Mouse (Mus musculus) left cerebral cortex, postnatal 10 days (tissue): ENCODE data around the gene Trdmt1. TPM values are rescaled to one million over a fixed set of nuclear protein-coding genes. Genes with fewer than 3 reads are reported as not detected.
A peak's percentile ranks its signal among the peaks of the same experiment; 100 is the strongest.

Experiments used
- DNase-seq, 2 experiments: peaks; one replicate each; pipeline ENCODE4 v3.0.0; 2021 to 2022; ENCODE audit warnings: low spot score in 2 of 2, mixed read lengths in 1 of 2; ENCODE audit errors: extremely low spot score in 1 of 2
- intact Hi-C: fragments of 180-260 bp; cut with DNase I; formaldehyde crosslinking; loops from one replicate; pipeline ENCODE4 v1.15.1; 2025
- total RNA-seq, 2 experiments: library from RNA; stranded (reverse); gene quantifications; 2 replicates each; pipeline ENCODE4 v1.2.3; 2021

Gene Trdmt1
- total RNA-seq, 2 experiments from 2014 or later: 6.5 to 6.6 TPM

DNA sequence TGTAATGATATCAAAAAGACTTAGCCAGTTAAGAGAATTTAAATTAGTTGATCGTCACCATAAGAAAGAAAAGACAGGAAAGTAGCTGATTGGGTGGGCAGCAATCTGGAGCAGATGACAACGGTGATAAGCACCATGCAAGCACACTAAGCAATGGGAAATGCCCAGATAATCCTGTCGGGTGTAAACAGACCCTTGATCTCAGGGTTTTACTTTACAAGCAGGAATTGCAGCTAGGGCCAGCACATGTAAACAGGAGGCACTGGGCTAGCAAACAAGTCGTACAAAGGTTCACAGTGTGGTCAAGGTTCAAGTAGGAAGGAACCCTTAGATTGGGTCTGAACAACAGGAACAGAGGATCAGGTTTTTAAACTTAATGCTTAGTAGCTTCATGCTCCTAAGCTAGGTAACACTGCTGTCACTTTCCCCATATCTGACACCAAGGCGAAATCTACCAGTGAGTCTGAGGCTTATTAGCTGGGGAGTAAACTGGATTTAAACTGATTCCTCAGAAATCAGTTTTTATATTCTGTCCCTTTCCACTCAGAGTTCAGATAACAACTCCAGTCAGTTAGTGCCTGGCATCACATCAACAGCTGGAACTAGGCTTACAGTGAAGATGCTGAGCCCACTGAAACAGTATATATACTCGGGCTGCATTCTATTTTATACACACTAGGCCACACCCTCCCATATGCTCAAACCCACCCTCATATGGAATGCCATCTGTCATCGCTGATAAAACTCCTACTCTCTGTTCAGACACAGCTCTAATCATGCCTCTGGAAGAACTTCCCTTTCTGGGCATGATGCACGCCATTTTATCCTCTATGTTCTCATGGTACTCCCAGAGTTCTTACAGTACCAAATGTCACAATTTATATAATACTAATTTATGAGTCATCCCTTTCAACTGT, 20.7 kb downstream of the Trdmt1 start:
- DNase-seq: peak in 1 of 2 experiments; percentile 46
- intact Hi-C loops: no loop called here

DNA sequence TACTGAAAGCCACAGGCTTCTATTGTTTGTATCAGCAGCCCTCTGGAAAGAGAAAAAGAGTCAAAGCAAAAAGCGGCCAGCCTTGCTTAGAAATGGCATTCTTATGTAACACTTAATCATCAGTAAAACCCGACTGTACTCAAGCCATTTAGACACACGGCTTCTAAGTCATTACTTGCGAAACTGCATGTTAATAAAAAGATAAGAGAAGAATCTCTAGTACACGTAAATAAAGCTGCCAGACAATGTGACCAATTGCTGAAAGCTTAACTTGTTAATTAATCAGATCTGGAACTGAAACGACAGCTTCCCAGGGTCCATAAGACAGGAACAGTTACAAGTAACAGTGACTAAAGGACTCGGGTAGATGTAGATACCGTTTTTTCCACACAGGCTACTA, 22.4 kb downstream of the Trdmt1 start:
- no peak for DNase-seq
- intact Hi-C loops: no loop called here

GRCm38 (mm10) chr2:13514949-13515348, 29.5 kb downstream of the Trdmt1 start:
- intact Hi-C loops: no loop called here
- DNase-seq: peak in 1 of 2 experiments; percentile 32

- intact Hi-C loops: no loop called here
Observed at GRCm38 (mm10) chr2:13502717-13503116, 41.8 kb downstream of the Trdmt1 start.

DNA sequence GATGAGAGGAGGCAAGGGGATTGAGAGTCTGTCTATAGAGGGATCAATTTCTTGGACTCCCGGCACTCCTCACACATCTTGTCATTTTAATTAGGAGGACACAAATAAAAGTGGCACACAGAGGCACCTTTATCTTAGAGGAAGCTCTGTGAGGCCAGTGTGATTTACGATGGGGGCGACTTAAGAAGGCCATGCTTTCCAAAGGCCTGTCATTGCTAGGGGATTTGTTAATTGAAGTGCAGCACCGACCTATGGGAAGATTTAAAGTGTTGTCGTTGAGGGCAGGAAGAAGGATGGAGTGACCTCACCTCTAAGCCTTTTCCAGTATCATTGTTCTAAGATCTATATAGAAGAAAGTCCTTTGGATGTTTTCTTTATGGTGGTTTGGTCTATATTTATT, 42.9 kb downstream of the Trdmt1 start:
- intact Hi-C loops: no loop called here
- DNase-seq: no peak

More at GRCm38 (mm10) chr2:13502717-13503116, 41.8 kb downstream of the Trdmt1 start:
- DNase-seq: no peak

DNA sequence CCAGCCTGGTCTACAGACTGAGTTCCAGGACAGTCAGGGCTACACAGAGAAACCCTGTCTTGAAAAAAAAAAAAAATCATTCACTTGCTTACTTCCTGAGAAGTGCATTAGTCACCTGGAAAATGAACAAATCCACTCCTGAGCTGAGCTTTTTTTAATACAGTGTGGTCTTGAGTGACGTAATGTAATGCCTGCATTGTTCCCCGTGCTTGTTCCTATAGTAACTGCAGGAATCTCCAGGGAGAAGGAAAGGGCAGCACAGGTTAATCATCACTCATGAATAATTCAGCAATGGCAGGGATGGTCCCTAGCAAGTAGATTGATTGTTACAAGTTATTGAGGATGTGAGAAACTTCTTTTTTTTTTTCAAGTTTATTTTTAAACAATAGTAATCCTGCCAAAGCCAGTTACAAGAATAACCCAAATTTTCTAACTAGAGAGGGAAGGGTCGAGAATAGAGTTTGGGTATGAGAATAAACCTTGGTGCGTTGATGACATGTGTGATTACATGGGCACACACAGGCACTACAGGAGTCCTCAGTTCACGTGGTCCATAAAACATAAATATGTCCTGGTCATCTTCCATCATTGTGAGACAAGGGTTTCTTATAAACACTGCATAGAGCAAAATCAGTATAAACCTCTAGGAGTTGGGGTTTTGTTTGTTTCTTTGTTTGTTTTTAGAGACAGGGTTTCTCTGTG, 44.0 kb downstream of the Trdmt1 start:
- DNase-seq: peak in 1 of 2 experiments; percentile 15
- intact Hi-C loops: no loop called here

DNA sequence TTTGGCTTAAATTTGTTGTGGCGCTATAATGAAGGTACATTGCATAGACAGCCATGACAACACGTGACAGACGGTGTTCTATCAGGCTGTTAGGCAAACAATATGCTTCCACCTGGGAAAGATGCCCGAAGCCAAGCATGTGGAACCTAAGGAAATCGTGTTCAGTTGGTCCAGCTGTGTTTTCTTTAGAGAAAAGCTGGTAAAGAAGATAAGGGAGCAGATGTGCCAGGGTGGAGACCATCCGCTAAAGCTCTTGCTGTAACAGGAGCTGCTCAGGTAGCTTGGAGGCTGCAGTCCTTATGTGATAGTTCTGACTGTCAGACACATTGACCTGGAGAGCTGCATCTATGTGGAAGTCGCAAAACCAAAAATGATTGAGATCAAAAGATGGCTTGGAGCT, 45.3 kb downstream of the Trdmt1 start:
- intact Hi-C loops: no loop called here
- DNase-seq: no peak

DNA sequence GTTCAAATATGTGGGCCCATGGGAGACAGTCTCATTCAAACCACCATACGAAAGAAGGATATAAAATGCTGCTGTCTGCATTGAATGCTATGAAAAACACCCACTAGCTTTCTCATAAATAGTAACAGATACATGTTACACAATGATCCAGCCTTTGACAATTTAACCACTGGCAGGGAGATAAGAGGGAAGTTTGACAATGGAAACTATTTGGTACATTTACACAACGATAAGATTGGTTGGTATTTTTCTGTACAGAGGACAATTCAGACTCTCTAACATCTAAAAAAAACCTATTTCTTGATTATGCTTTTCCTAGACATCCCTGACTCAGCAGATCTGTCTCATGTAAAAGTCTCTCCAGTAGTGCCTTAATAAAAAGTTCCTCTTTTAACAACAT, 48.4 kb downstream of the Trdmt1 start:
- intact Hi-C loops: no loop called here
- DNase-seq: no peak

DNA sequence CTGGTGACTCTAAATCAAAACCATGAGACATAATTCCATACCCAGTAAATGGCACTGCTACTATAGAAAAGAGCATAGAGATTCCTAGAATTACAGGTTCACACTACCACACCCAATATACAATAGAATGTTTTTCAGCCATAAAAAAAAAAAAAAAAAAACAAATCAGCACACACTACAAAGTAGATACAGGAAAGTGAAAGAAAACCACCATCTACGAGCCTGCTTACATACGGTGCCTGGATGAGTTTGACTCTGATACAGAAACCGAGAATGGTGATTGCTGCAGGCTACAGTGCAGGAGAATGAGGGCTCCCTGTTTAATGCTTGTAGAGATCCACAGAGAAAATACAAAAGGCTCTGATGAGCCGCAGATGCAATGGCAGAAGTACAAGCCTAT, 51.5 kb downstream of the Trdmt1 start:
- DNase-seq: no peak
- intact Hi-C loops: no loop called here

DNA sequence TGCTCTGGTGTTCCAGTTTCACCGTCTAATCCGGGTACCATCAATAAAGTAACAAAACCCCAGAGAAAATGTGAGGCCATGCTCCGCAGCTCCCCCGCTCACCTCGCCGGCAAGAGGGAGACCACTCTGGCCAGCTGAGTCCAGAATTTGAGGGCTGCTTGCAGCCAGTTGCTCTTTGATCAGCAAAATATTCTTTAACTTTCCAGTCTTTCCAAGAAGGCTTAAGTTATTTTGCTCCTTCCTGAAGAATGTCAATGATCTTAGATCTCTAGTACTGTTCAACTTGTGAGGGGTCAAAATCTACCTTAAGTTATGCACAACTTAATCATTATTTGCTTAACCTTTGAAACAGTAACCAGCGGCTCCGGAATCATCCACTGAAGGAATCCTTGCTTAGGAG, 52.7 kb downstream of the Trdmt1 start, which contains the start of gene Cubn:
Cubn (minus strand) TSS at position 80 of the 400 bp plus-strand sequence.
- intact Hi-C loops: no loop called here
- DNase-seq: no peak

GRCm38 (mm10) chr2:13490480-13490879, 54.0 kb downstream of the Trdmt1 start:
- no peak for DNase-seq
- intact Hi-C loops: no loop called here

DNA sequence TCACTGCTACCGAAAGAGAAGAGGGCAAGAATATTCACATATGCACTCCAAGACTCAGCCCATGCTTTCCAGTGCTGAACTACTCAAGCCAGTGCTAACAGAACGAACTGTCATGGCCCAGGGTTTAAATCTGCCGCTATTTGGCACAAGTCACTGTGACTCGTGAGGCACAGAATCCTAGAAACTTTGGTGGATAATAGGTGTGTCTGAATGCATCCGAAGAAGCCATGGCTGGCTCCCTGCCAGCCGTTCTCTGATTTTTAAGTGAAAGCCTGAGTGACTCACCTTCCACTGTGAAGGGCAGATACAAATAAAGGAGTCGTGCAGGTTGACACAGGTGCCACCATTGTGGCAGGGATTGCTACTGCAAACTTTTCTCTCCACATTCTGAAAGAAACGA, 58.0 kb downstream of the Trdmt1 start:
- no peak for DNase-seq
- intact Hi-C loops: no loop called here

- DNase-seq: no peak
- intact Hi-C loops: no loop called here
Observed at GRCm38 (mm10) chr2:13484566-13484965, 59.9 kb downstream of the Trdmt1 start.

- intact Hi-C loops: no loop called here
- no peak for DNase-seq
Observed at GRCm38 (mm10) chr2:13480744-13481143, 63.7 kb downstream of the Trdmt1 start.

- DNase-seq: no peak
- intact Hi-C loops: no loop called here
Observed at GRCm38 (mm10) chr2:13479165-13479564, 65.3 kb downstream of the Trdmt1 start.

DNA sequence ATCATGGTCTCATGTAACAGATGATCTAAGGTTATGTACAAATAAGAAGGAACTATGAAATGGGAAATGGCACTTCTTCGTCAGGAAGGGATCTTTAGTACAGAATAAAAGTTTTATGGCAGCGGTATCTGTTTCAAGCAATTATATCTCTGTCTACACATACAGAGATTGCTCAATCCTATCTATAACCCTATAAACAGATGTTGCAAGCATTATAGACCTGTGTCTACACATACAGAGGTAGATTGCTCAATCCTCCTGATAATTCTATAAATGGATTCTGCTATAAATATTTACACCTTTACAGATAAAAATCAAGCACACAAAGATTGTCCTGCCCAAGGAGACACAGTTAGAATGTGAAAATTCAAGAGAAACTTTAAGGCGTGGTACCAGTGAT, 74.4 kb downstream of the Trdmt1 start:
- DNase-seq: no peak
- intact Hi-C loops: no loop called here

GRCm38 (mm10) chr2:13469641-13470040, 74.8 kb downstream of the Trdmt1 start:
- no peak for DNase-seq
- intact Hi-C loops: no loop called here

DNA sequence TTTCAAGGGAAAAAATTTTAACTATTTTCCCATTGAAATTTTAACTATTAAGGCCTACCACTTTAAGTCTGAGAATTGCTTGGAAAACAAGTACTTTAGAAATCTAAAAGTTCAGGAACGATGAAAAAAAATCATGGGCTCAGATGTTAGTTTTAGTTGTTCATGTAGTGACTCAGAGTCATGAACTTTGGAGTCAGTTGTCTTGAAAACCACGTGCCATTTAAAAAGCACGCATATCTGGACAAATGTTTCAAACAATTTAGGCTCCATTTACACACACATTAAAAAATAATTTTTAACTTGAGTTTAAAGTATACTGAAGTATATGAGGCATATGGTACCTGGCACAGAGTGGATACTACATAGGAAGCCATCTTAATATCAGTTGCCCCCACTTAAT, 77.8 kb downstream of the Trdmt1 start:
- intact Hi-C loops: no loop called here
- DNase-seq: no peak
